Mouse (Mus musculus) embryo, embryonic 9.5 days (tissue): Measurements from ENCODE around the gene Evx2.

ENCODE experiments used
- DNase-seq: peaks from one replicate; pipeline ENCODE4 v3.0.0-alpha.2; 2017; ENCODE audit errors: extremely low spot score

The Evx2 gene

DNA sequence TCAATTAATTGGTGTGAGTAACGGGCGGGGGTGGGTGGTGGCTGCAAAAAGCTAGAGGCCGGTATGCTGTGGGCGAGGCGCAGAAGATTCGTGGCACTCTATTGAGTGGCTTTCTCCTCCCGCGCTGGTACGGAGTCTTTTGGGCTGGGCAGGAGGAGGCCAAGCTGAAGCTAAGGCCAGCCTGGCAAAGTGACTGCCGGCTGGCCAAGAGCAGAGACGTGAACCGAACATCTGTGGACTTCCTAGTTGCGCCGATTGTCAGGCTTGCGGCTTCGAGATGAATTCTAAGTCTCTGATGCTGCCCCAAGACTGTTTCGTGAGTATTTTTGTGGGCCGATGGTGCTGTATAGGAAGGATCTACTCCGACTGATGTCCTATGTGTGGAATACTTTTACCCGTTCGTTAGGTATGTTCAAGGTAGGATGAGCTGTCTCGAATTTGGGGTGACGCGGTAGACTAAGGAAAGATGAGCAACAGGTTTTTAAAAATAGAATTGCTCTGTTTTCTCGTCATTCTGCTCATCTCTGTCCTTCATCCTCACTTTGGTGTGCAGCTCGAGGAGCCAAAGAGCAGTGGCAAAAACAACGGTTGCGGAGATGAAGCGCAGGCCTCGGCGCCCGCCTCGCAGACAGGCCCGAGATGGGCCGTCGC, 8.0 kb upstream of the Evx2 start:
- DNase-seq: no peak

DNA sequence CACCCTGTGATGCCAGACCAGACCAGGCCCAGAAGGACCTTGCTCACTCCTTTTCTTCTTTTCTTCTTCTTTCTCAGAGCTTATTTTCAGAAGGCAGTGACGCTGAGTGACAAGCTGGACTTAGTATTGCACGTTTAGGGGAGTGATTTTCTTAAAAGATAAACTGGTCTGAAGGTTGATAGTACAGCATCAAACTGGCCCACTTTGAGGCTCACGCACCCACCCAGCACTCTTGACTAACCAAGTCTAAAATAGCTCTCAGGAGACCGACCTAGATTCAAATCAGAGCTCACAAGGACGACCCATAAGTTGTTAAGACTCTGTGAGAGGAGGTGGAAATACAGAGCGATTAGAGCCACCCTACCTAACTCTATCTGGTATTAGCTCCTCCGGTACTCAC, 7.1 kb upstream of the Evx2 start:
- DNase-seq: no peak

DNA sequence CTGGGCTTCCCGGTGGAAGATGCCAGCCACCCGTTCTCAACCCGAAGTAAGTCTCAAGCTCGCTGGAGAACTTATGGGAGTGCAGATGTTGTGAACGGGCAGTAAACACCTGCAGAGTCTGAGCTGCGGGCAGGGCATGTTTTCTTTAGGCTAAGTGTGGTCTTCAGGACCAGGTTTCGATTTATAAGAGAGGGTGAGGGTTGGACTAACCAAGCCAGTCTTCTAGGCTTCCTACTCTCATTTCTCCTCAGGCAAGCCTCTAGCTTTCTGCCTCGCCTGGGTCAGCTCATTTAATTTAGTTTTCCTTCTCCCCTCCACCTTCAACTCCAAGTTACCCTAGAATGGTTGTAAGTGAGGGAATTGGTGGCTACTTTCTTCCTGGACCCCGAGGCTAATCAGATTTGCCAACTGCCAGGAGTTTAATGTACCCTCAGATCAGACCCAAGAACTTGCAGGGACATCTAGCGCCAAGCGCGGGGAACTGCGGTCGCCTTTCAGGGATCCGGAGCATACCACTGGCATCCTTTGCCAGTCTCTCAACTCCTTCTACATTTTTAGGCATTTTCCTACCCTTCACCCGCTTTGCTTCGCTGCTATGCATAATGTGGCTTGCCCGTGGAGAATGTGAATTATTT, 4.1 kb upstream of the Evx2 start:
- no peak for DNase-seq

DNA sequence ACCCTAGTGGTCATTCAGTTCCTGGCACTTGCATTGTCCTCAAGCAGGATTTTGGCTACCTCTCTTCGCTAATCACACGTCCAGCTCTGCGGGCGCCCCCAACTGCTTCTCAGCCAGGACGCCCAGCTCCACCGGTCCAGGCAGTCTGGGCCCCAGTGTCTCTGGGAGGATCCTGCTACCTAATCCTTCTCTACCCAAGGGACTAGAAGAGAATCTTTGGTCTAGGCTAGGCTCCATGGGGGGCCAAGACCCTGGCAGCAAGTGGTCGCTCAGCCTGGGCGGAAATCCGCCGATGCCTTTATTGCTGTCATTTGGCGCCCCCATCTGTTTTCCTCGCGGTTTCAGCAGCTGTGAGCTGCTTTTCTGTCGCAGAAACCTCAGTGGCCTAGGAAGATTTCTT, 2.3 kb upstream of the Evx2 start:
- peak; percentile 82 for DNase-seq

DNA sequence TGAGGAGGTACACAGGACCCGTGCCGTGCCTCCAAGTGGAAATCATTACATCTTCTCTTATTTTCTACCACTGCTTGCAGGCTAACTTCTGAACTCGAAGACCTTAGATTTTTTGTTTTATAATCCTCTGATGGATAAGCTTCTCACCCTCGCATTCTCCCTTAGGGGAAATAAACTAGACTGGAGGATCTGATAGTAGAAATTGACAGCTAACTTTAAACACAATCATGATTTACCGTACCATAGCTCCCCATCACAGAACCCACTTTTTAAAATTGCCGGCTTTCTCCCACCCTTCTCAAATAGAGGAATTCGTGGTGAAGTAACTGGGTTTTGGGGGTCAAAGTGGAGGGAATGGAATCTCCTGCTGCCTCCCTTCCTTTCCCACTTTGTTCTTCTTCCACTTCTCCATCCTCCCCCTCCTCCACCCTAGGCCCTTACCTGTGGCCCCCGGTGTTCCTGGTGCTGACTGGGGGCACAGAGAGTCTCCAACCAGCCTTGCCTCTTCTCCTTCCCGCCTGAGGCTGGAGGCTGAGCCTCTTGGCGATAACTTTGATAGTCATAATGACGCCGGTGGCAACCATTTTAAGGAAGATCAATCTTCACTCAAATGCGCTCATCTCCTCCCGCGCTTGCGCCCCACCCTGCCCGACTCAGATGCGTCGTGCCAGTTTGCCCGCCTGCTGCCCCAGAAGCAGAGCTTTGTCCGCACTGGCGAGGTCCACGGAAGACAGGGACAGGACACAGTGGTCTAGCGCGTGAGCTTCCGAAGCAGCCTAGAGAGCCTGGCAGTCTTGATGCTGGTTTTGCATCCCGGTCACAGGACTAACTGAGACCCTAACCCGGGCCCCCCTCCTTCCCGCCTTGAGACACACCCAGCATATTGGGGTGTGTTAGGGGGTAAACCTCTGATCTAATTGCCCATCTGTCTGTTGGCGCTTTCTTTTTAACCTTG, 1.3 kb upstream of the Evx2 start:
- DNase-seq: peak; percentile 32

DNA sequence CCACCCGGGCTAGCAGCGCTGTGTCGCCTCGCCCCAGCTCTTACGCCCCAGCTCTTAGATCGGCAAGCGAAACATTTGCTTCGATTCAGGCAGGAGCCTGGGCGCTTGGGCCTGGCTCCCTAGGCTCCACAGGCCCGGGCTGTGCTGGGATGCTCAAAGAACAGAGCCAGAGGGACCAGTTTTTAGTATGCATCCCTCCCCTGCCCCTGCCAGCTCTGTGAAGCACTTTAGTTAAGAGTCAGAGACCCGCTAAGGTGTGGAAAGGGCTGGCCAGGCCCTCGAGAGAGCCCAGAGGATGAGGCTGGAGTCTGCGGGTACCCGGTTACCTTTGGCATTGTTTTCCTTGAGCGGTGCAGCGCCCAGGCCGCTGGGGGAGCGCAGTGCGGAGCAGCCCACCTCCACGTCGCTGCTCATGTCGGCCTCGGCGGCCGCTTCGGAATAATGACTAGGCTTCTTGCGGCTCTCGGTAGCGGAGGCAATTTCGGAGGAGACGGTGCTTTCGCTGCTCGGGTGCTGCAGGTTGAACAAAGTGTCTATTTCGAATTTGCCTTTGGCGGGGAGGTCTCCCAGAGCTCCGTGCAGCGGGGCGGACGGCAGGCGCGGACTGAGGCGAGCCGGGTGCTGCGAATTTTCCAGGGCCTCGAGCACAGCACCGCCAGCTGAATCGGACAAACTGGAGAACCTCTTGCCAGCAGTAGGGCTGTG, 538 bp downstream of the Evx2 start:
- DNase-seq: peak; percentile 65

DNA sequence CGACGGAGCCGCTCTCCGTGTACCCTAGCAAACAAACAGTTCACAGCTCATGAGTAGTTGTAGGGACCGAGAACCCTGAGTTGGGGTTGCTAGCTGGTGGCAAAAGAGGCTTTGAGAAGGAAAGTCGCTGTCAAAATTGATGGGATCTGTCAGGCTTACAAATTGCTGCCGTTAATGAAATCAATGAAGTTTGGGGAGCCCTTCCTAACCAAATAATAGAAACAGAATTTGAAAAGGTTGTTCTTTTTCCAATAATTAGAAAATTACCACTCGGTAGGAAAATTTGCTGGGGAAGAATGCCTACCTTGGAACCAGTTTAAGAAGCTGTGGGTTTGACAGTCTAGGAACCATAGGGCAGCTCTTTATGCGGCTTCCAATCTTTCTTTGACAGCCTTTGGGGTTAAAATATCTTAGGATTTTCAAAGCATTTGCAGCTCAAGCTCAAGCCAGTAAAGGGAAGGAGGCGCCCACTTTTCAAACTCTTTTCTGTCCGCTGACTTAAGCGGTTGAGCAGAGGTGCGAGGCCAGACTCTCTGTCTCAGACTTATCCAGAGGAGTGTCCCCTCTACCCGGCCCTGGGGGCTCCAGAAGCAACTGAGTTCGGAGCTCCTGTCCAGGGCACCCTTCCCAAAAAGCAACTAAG, 1.2 kb downstream of the Evx2 start:
- no peak for DNase-seq

DNA sequence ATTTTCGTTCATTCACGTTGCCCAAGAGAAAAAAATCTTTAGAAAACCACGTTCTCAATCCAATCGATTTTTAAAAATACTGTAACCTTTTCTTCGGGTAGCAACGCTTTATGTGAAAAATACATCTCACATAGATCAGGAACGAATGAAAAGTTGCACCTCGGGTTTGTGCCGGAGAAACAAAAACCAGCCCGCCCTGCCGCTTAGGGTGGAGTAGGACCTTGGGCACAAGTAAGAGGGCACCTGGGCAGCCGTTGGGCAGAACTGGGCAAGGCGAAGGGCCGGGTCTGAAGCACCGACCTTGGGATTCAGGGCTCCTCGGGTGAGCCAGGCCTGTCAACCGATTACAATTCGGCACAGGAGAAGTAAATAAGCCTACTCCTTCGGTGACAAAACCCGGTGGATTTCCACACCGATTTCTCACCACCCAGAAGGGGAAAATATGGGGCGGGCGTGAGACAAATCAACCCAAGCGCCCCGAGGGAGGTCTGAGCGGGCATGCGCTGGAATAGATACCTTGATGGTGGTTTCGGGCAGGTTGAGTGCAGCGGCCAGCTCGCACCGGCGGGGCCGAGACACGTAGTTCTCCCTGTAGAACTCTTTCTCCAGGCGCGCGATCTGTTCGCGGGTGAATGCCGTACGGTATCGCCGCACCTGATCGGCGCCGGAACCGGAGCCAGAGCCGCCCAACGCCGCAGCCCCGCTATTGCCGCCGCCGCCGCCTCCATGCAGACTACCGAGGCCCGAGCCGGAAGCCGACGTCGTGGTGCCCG, 1.9 kb downstream of the Evx2 start:
- peak; percentile 67 for DNase-seq

DNA sequence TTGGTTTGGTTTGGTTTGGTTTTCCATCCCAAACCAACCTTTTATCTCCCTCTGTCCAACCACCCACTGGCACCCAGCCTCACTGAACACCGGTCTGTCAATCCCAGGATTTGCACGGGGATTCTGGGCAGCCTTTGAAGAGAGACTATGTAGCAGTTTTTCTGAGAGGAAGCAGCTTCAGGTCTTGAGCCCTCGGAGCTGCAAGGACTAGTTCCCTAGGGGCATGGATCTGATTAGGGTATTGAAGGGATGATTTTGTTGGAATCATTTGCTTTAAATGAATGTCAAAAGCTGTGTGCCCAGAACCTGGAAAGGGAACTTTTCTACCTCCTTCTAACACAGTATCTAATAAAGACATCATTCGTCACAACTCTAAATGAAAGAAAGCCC, 2.7 kb downstream of the Evx2 start:
- peak; percentile 45 for DNase-seq

DNA sequence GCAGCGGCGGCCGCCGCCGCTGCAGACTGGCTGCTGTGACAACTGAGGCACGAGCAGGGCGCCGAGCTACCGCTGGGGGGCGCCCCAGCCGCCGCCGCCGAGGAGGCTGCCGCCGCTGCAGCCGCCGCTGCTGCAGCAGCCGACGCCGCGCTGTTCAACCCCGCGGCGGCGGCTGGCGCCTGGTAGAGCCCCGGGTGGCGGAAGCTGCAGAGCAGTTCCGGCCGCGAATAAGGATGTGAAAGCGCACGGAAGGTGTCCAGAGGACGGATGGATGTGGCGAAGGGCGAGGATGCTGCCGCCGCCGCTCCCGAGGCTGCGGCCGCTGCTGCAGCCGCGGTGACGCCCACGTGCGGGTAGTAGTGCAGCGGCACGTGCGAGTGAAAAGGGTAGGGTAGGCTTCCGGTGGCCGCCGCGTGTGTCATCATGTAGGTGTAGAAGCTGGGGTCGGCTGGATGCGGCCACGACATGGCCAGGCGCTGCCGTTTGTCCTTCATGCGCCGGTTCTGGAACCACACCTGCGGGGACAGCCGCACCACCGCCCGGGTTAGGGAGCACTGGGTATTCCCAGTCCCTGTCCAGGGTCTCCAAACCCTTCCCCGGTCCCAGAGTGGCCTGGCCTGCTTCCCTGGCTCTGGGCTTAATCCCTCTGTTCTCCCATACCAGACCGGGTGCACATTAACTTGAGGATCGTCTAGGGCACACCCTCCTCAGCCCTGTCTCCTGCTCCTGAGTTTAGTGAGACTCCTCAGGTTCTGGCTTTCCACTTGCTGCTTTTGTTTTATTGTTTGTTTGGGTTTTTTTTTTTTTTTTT, 3.3 kb downstream of the Evx2 start:
- DNase-seq: peak; percentile 58

DNA sequence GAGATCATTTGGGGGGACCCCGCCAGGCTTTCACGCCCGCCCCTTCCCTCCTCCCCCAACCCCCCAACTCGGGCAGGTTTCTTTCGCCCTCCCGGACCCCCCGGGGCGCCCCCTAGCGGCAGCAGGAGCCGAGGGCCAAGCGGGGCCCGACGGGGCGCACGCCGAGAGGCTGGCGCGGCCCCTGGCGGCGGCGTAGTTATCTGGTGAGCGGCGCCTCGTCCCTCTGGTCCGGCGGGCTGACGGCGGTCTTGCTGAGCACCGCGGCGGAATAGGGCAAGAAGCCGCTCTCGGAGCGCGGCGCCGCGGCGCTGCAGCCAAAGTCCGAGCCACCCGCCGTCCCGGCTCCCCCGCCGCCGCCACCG, 4.0 kb downstream of the Evx2 start:
- DNase-seq: peak; percentile 42

DNA sequence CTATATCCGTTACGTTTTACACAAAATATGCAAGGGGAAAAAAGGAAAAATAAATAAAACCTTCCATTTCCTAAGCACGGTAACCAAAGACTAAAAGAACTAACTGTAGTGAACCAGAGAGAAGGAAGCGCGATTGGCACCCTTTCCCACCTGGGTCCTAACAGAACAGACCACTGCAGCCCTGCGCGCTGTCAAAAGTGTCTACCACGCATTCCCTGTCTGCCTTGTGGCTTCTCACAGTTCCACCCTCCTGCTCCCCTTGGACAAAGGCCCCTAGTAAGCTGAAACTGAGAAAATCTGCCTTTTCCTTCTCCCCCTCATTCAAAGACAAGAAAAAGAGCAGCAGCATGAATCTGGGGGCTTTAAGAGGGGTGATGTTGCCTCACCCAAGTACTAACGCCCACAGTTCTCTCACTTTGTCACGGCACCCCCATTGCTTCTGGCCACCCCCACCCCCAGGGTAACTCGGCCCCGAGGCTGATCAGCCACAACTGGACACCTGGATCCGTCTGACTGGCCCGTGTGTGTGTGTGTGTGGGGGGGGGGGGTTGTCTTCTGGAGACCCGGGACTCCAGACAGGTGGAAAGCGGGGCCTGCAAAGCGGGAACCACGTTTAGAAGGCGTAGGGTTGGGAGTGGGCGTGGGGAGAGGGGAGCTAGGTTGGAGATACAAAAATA, 4.5 kb downstream of the Evx2 start:
- DNase-seq: peak; percentile 22

DNA sequence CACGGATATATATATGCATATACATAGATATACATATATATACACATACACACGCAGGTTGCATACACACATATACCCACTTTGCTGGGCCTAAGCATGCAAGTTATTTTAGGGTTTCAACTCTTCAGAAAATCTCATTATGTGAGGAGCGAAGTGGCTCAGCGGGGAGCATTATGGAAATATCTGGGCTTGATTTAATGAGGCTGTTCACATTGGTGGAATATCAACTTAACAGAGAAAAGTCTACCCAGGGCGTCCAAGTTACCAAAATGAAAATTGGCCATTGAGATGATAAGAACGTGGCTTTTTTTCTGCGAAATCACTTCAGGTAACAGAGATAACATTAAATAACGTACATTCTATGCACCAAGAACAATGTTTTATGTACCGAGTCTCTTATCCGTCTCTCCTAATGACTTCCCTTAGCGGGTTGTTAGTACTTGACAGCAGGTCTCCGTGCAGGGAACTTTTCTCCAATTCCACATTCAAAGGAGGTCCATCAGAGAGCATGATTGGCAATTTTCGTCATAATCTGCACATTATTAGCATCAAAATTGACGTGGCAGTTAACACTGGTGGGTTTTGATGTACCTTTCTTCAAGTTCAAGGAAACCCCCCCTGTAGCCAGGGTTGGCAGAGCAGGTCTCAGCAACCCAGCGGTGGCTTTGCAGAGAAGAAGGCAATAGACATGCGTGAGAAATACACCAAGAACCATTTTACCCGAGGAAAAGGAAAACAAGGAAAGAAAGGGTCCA, 5.4 kb downstream of the Evx2 start:
- DNase-seq: peak; percentile 35

DNA sequence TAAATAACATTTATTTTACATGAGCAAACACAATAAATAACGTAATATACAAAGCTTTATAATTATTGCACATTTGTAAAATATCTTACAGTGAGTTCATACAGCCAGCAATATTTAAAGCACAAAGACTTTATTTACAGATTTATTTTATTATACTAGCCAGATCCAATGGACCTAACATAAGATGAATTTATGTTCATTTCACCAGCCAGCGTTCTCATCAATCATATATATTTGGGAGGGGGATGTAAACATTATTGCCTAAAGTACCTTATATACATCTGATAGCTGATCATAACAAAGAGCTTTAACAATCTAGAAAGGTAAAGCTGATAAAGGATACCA, 6.4 kb downstream of the Evx2 start:
- no peak for DNase-seq

DNA sequence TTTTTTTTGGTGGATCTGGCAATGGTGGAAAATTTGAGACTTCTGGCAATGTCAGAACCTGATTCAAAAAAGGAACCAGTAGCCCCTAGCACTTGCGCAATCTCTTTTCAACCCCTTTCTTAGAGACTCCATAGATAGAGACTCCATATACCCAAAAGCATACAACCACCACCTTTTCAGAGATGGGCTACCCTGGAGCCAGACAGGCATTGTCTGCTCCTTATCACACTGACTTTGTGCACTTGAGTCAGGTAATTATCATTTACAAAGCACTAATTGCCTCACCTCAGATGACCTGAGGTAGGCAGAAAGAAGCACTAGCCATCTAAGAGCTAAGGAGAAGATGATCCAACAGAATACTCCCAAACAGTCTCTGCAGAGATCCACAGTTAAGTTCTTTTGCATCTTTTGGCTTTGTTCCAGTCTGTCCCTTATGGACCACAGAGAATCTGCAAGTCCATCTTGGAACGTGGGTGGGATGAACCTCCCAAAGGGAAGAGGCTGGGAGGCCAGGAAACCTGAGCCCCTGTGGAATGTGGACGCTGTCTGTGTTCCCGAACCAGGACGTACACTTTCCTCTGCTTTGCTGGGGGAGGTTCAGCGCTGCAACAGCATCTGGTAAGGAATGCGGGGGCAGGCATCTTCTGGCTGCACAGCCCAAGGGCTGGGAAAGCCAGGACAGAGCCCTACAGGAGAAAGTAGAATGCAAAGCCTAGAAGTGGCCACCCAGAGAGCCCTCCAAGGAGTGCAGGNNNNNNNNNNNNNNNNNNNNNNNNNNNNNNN, 12.1 kb downstream of the Evx2 start:
- DNase-seq: peak; percentile 14

DNA sequence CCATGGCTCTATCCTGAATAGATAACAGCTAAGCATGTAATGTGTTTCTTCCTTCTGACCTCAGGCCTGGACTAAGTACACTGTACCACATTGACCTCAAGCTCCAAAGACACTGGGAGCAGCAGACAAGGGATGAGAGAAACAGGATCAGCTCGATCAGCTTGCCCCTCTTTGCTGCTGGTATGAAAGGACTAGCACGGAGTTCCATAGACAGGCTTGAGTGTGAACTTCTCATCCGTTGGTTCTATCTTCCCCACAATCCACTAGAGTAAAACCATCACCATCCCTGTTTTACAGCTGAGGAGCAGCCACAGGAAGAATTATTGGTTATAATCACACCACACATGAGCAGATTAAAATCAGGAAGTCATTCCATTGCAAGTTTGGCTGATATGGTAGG, 13.7 kb downstream of the Evx2 start:
- DNase-seq: no peak

DNA sequence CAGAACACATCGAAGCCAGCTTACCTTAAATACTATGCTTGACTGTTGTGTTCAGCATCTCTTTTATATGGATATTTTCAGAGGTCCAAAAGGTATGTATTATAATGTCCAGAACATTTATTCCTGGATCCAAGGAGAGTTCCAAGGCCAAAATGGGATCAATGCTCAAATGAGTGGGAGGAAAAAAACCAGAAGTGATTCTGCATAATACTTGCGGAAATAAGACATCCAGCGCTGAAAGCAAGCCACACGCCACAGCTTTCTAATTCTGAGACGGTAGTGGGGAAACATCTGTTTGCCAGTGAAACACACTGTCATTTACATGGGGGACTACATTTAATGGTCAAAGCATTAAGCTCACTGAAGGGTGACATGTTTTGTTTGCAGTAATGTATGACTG, 16.9 kb downstream of the Evx2 start:
- DNase-seq: no peak

DNA sequence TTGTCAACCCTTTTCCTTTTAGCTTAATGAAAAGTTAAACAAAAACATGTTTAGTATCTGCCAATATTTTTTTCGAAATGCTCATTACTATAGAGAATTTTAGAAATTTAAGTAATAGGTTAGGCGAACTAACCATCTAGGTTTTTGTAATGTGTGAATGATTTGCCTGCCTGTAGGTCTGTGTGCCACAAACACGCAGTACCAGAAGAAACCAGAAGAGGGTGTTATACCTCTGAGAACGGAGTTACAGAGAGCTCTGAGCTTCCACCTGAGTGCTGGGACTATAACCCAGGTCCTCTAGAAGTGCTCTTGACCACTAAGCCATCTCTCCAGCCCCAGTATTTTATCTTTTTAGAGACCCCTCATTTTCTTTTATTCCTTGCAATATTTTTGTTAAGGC, 23.9 kb downstream of the Evx2 start:
- no peak for DNase-seq
